Mouse (Mus musculus) small intestine, adult 2 months (tissue): ENCODE measurements around the gene Fer.

Experiments
- CTCF ChIP-seq: fragments of 200-500 bp; IDR thresholded peaks from 2 replicates; pipeline ENCODE4 v1.5.1; 2012; ENCODE audit warnings: low read depth, mild to moderate bottlenecking, control low read depth, inconsistent platforms, low read length, moderate library complexity, mixed read lengths; ENCODE audit not compliant: insufficient replicate concordance, insufficient read length; ENCODE audit errors: extremely low read depth
- POLR2A ChIP-seq: fragments of 200-500 bp; IDR thresholded peaks from 2 replicates; pipeline ENCODE4 v1.6.1; 2012; ENCODE audit warnings: low read depth, mild to moderate bottlenecking, control low read depth, inconsistent platforms, low read length, moderate library complexity

DNA sequence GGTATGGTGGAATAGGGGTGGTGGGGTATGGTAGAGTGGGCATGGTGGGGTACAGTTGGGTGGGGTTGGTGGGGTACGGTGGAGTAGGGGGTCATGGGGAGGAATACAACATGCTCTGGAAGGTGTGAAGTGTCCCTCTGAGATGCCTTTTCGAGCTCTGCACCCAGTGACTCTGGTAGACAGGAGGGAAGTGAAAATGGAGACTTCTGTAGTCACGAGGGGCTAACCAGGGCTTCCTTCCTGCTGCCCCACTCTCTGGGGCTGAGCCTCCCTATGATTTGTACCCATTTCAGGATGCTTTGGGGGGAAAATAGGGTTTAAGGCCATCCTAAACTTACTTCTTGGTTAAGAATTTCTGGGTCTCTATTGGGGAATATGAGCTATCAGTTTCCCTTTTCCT lies 319.7 kb downstream of the Fer start:
- TF ChIP-seq POLR2A (no peak), CTCF (no peak)
